Mouse (Mus musculus): ENCODE results near the gene Col18a1.

Gene Col18a1

DNA sequence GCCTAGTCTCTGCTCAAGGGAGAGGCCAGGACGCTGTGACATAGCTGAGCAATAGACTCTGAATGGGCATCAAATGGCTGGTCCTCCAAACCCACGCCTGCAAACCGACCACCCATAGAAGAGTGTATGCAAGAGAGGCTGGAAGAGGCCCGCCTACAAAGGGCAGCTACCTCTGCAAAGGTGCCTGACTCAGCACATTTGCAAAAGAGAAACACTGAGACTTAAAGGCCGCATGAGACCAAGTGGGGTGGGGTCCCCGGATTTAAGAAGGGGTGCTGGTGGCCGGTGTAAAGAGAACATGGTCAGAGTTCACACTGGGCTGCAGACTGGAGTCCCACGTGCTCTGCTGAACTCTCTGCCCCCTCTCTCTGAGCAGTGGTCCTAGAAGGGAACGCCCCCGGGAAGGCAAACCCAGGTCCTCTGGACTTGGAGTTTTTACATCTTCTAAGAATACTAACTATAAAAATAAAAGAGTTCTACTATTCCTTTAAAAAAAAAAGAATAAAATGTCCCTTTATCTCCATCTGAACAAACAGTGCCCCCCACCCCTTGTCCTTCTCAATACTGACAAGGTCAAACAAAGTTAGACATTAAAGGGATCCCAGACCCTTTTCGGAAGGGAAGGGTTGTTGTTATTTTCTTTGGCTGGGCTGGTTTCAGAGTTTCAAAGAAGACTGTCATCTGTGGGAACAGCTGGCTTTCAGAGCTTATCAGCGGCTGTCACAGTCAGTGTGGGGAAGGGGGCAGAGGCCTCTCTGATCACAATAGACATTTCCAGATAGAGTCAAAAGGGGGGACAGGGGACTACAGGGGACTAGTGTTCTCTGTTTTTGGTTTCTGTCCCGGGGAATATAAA, 32.2 kb downstream of the Col18a1 start:
- DNase-seq: no peak

DNA sequence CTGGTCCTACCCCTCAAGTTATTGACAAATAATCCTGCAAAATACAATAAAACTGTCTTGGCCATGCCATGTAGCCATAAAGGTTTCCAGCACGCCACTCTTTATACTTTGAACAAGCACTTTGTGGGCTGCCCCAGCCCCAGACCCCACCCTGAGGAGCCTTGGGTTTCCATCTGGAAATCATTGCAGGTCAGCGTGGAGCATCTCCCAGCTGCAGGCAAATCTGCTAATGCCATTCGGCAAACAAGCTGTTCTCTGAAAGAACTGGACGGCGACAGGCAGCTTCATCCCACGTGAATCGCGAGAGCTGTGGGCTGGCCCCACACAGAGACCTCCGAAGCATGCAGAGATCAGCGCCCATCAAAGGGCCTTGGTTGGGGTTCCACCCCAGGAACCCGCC, 34.2 kb downstream of the Col18a1 start:
- DNase-seq: no peak

DNA sequence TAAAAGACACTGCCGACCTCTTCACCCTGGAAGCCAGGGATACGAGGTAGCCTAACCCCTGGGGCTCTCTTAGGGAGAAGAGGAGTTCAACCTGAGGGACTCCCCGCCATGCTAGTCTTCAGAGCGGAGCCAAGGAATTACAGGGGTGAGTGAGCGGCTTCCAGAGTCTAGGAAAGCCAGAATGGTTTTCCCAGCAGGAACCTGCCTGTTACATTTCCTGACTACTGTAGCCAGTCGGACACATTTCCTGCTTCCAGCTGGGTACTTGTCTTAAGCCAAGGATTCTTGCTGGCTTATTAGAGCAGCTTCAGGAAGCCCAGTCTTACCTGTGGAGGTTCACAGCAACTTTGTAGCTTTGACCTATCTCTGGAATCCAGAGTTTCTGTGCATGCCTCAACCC, 34.8 kb downstream of the Col18a1 start:
- DNase-seq: no peak

DNA sequence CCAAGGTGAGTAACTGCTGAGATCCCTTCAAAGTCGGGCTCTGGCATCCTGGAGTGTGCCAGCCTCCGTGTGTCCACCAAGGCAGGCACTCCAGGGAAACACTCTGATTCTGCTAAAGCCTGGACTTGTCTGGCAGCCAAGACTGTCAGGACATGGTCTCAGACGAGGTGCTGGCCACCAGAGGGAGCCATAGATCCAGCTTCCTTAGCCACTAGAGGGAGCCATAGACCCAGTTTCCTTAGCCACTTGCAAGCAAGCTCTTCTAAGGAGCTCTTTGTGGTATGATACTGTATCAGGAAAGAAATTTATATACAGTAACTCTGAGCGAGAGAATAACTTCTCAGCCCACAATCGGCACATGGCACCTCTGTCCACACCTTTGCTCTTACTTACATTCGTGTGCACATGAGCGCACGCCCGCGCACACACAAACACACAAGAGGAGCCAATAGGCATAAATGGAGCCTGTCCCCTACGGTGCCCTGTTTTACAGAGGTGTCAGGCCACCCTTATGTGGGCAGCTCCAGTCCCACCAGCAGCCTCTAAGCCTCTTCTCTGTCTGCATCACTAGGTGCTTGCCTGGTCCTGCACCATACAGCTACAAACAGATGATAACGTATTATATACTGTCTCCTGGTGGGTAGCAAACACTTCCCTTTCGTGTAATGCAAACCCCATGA, 35.6 kb downstream of the Col18a1 start:
- DNase-seq: peak; percentile 95

DNA sequence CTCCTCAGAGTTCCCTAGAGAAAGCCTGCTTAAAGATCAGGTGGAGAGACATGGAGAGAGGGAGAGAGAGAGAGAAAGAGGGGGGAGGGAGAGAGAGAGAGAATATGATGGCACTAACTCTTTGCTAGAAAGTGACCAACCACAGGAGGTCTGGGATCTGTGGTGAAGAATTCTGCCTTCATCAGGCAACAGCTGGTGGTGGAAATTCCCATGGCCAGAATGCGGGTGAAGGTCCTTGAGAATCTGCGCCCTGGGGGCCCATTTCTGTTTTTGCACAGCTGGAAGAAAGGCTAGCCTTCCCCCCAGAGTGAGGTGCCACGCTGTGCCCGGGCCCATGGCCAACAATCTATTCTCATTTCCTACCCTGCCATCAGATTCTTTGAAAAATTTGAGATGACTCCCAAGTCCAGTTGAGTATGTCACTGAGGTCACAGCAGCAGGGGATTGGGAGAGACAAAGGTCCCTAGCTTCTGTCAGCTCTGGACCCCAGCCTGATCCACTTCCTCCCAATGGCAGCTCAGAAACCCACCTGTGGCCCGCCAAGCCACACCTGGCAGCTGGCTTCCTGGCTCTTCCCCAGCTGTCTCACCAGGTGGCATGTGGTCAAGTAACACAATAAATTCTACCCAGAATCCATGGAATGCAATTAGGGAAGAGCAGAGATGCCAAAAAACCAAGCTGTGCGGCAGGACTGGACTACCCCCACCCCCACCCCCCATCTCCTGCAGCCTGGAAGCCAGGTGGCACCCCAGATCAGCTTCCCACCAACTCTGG, 36.5 kb downstream of the Col18a1 start:
- no peak for DNase-seq

DNA sequence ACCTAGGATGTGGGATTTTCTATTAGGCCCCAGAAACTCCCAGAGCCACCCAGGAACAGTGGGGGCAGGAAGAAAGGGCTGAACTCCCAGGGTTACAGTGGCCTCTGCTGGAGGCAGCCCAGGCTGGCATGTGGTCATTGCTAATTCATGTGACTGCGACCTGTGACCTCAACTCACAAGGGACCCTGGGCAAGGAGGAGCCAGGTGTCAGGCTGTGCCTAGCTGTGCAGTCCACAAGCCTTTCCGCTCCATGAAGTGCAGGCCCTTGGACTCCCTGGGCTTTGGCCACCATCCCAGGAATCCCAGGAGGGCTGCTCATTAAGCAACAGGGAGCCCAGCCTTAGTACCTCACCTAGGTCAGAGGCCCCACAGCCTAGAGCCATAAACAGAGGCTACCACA, 38.4 kb downstream of the Col18a1 start:
- peak; percentile 32 for DNase-seq

DNA sequence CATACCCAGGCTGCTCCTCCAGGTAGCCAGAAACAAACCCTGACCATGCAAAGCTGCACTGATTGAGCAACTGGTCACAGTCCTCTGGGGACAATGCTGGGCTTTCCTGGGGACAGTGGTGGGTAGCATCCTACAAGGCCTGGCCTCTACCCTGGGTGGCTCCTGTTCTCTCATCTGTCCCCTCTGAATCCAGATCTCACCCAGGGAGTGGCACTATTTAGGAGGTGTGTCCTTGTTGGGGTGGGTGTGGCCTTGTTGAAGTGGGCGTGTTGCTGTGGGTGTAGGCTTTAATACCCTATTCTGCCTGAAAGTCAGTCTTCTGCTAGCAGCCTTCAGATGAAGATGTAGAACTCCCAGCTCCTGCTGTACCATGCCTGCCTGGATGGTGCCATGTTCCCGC, 39.8 kb downstream of the Col18a1 start:
- no peak for DNase-seq

DNA sequence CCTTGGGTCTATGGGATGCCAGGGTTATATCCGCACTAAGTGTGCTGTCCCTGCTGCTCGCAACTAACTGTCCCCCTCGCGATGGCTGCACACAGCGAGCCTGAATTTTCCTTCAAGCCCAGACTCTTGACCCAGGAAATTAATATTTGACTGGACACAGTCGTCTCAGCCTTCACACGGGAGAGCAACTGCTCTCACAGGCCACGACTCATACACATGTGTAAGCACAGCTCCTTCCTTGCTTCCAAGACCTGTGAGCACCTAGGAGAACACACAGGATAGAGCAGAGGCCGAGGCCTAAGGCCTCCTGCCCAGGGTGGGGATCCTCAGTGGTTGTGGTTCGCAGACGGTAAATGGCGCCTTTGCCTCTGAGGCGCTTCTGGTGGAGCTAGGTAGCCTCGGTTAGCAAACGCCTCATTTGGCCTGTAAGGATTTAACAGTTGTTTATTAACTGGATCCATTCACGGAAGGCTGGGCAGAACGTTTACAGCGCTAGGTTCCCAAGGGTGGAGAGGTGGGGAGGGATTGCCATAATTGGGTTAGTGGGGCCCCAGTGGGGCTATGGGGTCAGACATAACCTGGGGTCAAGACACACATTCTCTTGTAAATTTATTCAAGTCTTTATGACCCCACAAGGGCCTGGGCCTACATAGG, 41.1 kb downstream of the Col18a1 start:
- DNase-seq: no peak

DNA sequence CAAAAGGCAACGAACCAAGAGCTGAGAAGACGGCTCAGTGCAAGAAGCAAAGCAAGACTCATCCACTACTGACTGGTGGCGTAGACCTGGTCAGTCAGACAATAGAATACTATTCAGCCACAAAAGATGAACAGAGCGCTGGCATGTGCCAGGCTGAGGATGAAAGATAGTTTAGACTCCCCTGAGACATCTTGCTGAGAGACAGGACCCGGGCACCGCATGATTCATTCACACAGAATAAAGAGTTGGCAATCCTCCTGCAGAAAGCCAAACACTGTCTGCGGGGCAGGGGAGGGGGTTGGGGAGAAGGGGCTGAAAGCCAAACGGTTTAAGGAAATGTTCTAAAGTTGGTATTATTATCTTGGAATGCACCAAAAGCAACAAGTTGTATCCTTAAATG, 42.4 kb downstream of the Col18a1 start:
- no peak for DNase-seq

DNA sequence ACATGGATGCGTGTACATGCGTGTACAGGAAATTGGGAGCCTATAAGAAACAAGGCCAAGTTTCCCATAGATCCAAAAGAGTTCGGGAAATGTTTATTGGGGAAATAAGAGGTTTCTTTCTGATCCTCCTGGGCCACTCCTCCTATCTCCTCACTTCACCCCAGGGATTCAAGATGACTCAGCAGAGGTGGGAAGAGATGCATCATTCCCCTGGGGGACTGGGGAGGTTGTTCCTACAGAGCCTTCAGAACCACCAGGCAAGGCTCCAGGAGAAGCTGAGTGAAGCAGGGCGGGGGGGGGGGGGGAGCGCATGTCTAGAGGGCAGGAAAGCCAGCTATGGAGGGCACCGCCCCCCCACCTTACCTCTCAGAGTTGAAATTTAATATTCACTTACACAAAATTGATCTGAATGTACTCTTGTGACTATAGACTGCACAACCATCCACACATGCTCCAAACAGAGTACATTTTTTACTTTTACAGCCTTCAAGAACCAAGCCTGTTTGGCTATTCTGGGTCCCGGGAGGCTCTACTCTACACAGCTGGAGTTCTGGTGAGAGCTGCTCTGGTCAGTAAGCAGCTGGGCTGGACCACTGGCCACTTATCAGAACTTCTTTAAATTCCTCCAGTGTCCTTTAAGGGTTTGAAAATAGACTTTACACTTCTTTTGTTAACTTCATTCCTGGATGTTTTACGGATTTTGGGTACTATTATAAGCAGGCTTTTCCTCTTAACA, 44.9 kb downstream of the Col18a1 start:
- DNase-seq: no peak

DNA sequence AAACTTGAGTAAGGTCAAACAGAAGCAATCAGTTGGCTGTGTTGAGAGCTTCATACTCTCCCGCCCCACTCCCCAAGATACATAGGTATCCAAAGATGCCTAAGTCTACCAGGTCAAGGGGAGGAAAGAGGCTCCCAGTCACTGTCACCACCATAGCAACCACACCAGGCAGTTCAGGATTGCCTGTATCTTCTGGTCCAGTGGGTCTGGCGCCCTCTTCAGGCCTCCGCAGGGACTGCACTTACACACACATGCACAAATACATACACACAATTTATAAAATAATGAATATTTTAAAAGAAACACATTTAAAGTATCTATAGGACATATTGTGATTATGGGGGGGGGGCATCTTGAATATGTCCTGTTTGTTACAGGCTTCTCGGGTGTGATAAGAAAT, 45.8 kb downstream of the Col18a1 start:
- no peak for DNase-seq

DNA sequence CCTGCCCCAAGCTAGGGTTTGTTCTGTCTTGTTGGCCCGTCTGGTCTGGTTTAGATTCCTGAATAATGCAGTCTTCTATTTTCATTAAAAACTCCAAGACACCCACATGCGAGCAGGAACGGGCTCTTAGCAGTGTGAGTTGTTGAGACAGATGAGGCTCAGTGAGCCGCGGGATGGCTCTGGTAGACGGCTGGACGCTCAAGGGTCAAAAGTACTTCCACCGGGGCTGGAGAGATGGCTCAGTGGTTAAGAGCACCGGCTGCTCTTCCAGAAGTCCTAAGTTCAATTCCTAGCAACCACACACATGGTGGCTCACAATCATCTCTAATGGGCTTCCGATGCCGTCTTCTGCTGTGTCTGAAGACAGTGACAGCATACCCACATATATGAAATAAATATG, 46.9 kb downstream of the Col18a1 start:
- DNase-seq: no peak

DNA sequence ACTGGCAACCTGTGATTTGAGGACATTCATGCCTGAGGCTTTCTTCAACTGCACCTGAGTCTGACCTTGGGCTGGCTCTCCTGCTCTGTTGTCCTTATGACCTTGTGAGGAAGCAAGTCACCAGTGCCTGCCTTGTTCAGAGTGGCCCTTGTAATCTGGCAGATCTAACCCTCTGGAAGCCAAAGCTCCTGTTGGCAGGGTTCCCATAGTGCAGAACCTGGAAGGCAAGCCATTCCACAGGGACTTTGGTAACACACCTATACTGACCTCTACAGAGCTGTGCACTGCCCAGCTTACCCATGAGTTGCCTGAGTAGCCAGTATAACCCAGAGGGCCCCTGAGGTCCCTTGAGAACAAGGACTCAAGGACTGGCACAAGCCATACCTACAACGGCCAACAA, 48.0 kb downstream of the Col18a1 start:
- no peak for DNase-seq

DNA sequence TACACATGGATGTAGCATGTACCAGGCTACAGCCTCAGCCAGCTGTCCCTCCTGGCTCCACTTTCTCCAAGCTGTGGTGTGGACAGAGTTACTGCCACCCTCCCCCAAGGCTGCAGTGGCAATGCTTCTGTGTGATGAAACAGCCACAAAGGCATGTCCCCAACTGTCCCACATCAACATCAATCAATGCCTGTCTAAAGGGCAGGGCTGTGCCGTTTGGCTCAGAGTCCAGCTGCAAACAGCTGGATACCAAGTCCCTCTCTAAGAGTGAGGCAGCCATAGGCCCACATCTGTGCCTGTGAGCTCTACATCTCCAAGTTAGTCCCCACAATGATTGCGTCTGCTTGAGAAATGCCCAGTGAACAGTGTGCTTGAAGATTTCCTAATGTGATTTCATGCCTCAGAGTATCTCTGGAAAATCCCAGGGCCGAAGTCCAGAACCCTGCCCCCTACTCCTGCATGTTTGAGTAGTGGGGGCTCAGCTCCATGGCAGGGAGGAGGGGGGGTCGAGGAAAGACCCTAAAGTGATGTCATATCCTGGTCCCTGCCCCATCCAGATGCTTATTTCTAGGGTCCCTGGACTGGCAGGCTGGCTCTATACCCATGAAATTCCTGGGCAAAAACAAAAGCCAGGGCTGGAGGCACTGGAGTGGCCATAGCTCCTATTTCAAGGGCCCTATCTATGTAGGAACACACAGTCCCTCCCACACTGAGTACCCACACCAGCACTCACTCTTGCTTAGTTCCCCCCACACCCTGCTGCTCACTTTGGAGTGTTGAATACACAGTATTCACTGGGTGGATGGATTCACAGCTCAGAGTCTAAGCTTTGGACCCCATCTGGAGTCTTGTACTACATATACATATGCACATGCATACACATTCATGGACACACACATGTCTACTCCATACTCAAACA, 49.6 kb downstream of the Col18a1 start:
- DNase-seq: peak; percentile 38

DNA sequence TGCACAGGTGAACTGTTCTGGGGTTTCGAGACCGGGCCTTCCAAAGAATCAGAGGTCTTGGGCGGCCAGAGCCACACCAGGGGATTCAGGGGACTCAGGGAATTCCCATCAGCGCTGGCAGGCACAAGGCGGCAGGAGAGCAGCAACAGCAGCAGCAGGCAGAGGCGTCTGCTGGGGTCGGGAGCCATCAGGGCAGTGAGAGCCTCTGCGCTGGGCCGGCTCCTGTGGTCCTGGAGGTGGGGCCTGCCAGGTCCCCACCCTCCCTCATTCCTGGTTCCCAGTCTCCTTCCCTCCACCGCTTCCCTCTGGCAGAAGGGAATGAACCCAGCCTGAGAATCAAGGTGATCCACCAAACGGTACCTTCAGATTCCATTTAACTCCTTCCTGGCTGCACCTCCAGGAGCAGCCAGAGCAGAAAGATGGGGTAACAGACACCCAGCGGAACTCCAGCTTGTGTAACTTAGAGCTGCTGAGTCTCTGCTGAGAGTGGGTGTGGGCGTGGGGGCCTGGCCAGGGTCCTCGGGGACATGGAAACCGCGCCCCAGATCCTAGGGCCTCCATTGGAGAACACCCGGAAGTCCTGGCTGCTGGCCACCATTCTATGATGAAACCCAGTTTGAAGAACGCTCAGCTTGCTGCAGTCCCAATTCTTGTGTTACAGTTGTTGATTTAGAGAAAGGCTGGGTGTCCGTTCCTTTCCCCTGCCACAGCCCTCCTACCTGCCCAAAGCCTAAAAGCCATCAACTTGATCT, 52.7 kb downstream of the Col18a1 start:
- peak; percentile 84 for DNase-seq

DNA sequence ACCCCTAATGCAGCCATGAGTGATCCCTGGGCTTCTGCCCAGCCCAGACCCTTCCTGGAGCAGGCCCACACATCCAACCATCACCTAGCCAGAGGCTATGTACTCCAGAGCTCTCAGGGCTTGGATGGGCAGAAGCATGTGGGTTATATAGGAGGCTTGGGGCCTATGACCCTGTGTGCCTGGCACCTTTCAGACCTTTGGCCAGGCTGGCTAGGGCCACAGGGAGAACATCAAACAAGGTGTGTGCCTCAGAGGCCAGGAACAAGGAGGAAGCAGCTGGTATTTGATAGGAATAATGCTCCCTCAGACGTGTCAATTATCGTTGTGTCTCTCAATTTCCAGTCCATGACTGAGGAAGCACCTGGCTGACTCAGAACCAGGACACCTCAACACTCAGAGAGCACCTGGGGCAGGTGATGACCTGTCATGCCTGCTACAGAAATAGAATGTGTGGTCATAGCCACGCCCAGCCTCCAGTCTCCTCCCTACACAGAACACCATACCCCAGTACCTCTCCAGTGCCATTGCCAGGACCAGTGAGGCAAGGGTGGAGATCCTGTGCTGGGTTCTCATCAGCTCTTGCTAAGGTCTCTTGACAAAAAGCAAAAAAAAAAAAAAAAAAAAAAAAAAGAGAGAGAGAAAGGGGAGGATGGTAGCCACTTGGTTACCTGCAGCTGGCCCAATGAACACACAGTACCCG, 54.6 kb downstream of the Col18a1 start:
- DNase-seq: no peak

DNA sequence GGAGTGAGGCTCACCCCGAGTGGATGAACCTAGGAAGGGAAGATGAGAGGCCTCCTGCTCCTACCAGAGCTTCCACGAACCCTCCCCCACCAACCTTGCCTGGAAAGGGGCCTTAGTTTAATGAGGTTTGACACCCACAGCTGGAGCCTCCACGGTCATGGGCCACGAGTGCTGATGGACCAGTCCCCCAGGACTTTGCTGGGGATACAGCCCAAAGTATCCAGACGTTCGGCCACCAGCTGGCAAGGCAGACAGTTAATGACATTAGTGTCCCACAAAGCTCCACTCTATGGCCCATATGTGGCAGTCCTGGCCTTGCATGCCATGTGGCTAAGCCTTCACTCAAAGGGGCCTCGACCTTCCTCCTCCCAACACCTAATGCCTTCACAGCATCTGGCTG, 55.5 kb downstream of the Col18a1 start:
- DNase-seq: no peak

DNA sequence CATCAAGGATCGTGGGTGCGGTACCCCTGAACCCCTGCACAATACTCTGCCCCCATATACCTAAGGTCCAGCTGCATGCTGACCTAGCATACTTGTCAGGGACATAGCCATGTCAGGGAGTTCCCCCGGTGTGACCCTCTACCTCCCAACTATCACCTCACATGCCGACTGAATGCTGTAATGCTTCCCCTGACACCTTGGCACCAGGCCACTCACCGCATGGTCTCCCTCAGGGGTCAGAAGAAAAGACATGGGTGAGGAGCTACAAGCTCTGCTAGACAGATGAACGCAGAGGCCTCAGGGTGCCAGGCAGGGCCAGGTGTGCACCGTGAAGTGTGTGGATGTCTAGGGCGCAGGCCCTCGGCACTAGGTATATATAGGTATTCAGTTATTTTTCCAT, 56.3 kb downstream of the Col18a1 start:
- no peak for DNase-seq

DNA sequence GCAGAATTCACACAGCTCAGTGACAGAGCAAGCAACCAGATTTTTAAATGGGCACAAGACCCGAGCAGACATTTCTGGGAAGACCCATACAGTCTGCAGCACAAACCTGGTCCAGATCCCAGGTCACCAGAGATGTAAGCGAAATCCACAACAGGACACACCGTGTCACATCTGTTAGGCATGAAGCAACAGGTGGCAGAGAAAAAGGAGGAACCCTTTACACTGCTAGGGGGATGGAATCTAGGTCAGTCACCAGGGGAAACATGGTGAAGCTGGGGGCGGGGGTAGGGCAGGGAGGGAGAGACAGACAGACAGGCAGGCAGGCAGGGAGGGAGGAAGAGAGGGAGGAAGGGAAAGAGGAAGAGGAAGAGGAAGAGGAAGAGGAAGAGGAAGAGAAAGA, 58.2 kb downstream of the Col18a1 start:
- no peak for DNase-seq

DNA sequence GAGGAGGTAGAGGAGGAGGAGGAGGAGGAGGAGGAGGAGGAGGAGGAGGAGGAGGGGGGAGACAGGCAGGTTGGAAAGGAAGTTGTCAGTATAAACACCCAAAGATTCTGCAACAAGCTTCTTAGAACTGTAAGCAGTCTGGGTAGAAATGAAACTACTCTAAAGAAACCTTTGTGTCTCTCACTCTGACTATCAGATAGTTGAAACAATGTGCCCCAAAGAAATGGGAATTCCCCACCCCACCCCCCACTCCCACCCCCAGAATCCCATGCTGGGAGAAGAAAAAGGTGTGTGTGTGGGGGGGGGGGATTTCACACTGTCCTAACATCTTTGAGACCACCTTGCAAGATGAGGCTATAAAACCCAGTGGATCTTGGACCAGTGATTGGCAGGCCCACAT, 62.0 kb downstream of the Col18a1 start:
- DNase-seq: no peak

Measured in lung, postnatal 14 days (tissue).